8 mouse cellular contexts compared by ENCODE assay signal in the genomic region with DNA sequence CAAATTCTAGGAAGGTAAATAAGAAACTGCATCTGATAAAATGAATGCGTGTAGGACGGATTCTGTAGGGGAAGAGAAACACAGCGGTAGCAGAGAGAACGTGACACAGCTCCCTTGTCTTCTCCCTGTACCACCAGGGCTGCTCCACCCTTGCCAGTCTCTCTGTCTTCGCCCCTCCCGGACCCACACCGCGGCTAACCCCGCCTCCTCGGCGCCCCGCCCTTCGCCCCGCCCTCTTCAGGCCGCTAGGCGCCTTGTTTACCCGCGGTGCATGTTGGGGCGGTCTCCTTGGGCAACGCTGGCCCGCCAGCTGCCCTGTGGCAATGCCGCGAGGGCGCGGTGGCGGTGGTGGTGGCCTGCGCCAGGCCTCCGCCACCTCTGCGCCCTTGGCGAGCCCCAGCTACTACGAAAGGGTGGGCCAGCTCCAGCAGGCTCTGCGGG. TPM values are rescaled to one million over a fixed set of nuclear protein-coding genes. Genes with fewer than 3 reads are reported as not detected.
DNase-seq lines count a peak whose midpoint lies in the region; ATAC-seq and TF ChIP-seq lines count a peak whose summit lies in the region.

A gene (plus strand): TSS at position 266 of the 441 bp plus-strand sequence.

- no peaks in the 10 kb centered on the region for H3K36me3 ChIP-seq in hindbrain, postnatal 0 days (ENCODE audit: insufficient read depth, low read length)
- H3K36me3 ChIP-seq in macrophage (ENCODE audit: inconsistent target), result no peaks in the 10 kb centered on the region

- ATAC-seq in activated CD4-positive, CD25-positive, alpha-beta regulatory T cell, adult 4 months, result peak; percentile 91
- peak; percentile 97 for ATAC-seq in common myeloid progenitor, adult 5-6 weeks (replicated peaks; ENCODE audit: low read depth, poor library complexity, severe bottlenecking)
- ATAC-seq in hindbrain, postnatal 0 days, result peak; percentile 99

- H3K9me3 ChIP-seq in hindbrain, postnatal 0 days (ENCODE audit: low read length), result no peaks in the 10 kb centered on the region

- H3K79me2 ChIP-seq in macrophage (ENCODE audit: inconsistent target), result no peaks in the 10 kb centered on the region

- no peaks in the 10 kb centered on the region; the same call in 1 of the 2 replicates for H3K27me3 ChIP-seq in hindbrain, postnatal 0 days (ENCODE audit: insufficient read depth, low read length)

- H3K9ac ChIP-seq in hindbrain, postnatal 0 days (replicated peaks; ENCODE audit: low read length), result peak within 1 kb of the TSS; percentile 66

- H3K4me2 ChIP-seq in hindbrain, postnatal 0 days (ENCODE audit: low read depth, low read length), result peak within 1 kb of the TSS; percentile 81

- TF ChIP-seq CTCF in gastrocnemius, adult 2 months (IDR thresholded peaks at IDR 0.05), result peak; percentile 25
- peak; percentile 44 for TF ChIP-seq CTCF in hindbrain, postnatal 0 days (IDR thresholded peaks at IDR 0.05; ENCODE audit: low read depth)
- TF ChIP-seq CTCF in left cerebral cortex, adult 2 months (IDR thresholded peaks at IDR 0.05), result peak; percentile 30

- H3K4me3 ChIP-seq in gastrocnemius, adult 2 months, result peak within 1 kb of the TSS; percentile 99
- peak within 1 kb of the TSS; percentile 89 for H3K4me3 ChIP-seq in hindbrain, postnatal 0 days (ENCODE audit: low read length)
- H3K4me3 ChIP-seq in left cerebral cortex, adult 2 months, result peak within 1 kb of the TSS; percentile 65
- H3K4me3 ChIP-seq in macrophage (ENCODE audit: inconsistent target), result peak within 1 kb of the TSS; percentile 77

- H3K27ac ChIP-seq in gastrocnemius, adult 2 months, result peak within 1 kb of the TSS; percentile 92
- H3K27ac ChIP-seq in hindbrain, postnatal 0 days, result peak within 1 kb of the TSS; percentile 75
- peak within 1 kb of the TSS; percentile 79 for H3K27ac ChIP-seq in left cerebral cortex, adult 2 months
- no peak within 1 kb of the TSS for H3K27ac ChIP-seq in macrophage

- DNase-seq in gastrocnemius, adult 2 months, result peak; percentile 96
- peak; percentile 95 for DNase-seq in hindbrain, postnatal 0 days (ENCODE audit: low spot score)
- peak; percentile 91 for DNase-seq in left cerebral cortex, adult 2 months (ENCODE audit: extremely low spot score in 1 of 2, low spot score in 2 of 2)
- peak; percentile 92 for DNase-seq in retina, postnatal 7 days (ENCODE audit: low read depth, low spot score)
- DNase-seq in urinary bladder, adult 18-20 months (ENCODE audit: low spot score in 2 of 2), result peak; percentile 89 to 94

- 0 out of 2 replicates have a peak, but pooled peaks cover 4% of the 10 kb centered on the region for H3K4me1 ChIP-seq in hindbrain, postnatal 0 days (ENCODE audit: insufficient read depth, low read length)

- intact Hi-C loops in gastrocnemius, adult 2 months (cut with DNase I), result loop anchor here (5.0 to 10.0 kb wide), 2 partner anchors 229 to 343 kb away; a partner anchor contains a TSS
- intact Hi-C loops in left cerebral cortex, adult 2 months (cut with DNase I), result loop anchor here (2.0 kb wide), 1 partner anchor 17 kb away; no protein-coding TSS in a partner anchor

- under 1% methylated on average over 32 of the region's 32 CpGs for WGBS in hindbrain, postnatal 0 days
- WGBS in macrophage (ENCODE audit: missing documents), result under 1% methylated on average over 32 of the region's 32 CpGs

RNA-seq across cellular contexts. Expression of the gene that starts here (rescaled TPM):
- 10 to 100 TPM; 16.3 to 20.0 TPM for polyA plus RNA-seq in activated CD4-positive, CD25-positive, alpha-beta regulatory T cell, adult 4 months (2017; shearing (Covaris generic))
- total RNA-seq in common myeloid progenitor, adult 5-6 weeks (2017), result 39.8 and 43.5 TPM in 2 replicates
- total RNA-seq in gastrocnemius, adult 2 months (2021), result 10 to 100 TPM; 56.1 to 57.2 TPM
- 6.6 and 6.9 TPM in 2 replicates for total RNA-seq in hindbrain, postnatal 0 days (2014; rRNA removed)
- polyA plus RNA-seq in hindbrain, postnatal 0 days (2015; fragmentation: Nextera tagmentation; extraction: Ambion mirVana), result 18.6 and 20.7 TPM in 2 replicates
- total RNA-seq in left cerebral cortex, adult 2 months (2021), result 10 to 100 TPM; 21.6 to 24.8 TPM
- 10 to 100 TPM in 19 of 26 experiments, 1 to 10 TPM in 7; 2.4 to 26.9 (median 16.9) TPM for total RNA-seq in macrophage (2018; cell fraction: chromatin; rRNA removed)
- 10 to 100 TPM in 9 of 26 experiments, 1 to 10 TPM in 17; 6.0 to 16.0 (median 9.3) TPM for total RNA-seq in macrophage (2018; cell fraction: cytosol; rRNA removed)
- 10 to 100 TPM in 13 of 26 experiments, 1 to 10 TPM in 13; 2.5 to 20.5 (median 10.0) TPM for total RNA-seq in macrophage (2018; cell fraction: nucleus; rRNA removed)
- 5.5 to 18.0 TPM (median 10.0 TPM) in 3 replicates for polyA plus RNA-seq in macrophage (2018)
